Mouse (Mus musculus) E14TG2a.4 (cell line): ENCODE results near the gene Imp3.

Experiments
- CTCF ChIP-seq: conservative IDR thresholded peaks from 2 replicates; pipeline ENCODE4 v1.5.1; 2014; ENCODE audit warnings: low read length
- NANOG ChIP-seq: IDR thresholded peaks from 2 replicates; pipeline ENCODE4 v1.6.1; 2014; ENCODE audit warnings: borderline replicate concordance, low read length, mixed read lengths
- POU5F1 ChIP-seq: IDR thresholded peaks from 2 replicates; pipeline ENCODE4 v1.6.1; 2014; ENCODE audit warnings: low read length, borderline replicate concordance

GRCm38 (mm10) chr9:56892111-56892510, 45.2 kb upstream of the Imp3 start:
- no peak for TF ChIP-seq CTCF
- no peak for TF ChIP-seq NANOG
- no peak for TF ChIP-seq POU5F1
